Mouse (Mus musculus): ENCODE measurements around the gene Apoc2. TPM values are rescaled to one million over a fixed set of nuclear protein-coding genes. Genes with fewer than 3 reads are reported as not detected.

Apoc2 gene
- polyA plus RNA-seq, 1 experiment from 2014 or later, result 1.3 TPM

DNA sequence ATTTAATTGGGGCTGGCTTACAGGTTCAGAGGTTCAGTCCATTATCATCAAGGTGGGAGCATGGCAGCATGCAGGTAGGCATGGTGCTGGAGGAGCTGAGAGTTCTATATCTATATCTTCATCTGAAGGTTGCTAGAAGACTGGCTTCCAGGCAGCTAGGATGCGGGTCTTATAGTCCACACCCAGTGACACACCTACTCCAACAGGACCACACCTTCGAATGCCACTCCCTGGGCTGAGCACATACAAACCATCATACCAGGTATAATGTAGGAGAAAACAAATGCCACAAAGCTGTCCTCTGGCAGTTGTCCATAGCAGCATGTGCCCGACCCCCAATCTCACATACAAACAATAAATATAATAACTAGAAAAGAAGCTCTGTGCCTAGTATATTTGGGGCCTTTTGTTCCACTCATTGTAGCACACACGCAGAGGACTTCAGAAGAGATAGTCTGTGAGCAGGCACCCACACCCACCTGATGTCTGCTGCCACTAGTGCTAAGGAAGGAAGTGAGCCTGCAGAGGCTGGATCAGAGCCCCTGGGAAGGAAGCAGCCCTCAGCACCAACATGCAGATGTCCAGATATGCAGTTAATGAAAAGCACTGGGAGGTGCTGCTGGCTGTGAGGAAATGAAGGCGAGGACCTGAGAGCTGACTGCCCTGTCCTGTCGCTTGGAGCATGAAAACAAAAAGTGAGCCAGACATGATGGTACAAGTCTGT lies 26.5 kb downstream of the Apoc2 start:
- no peak overlapping the region for H3K9ac ChIP-seq
- no peak for ATAC-seq (ENCODE audit: insufficient number of reproducible peaks, low FRiP score, low TSS enrichment, low read depth)
- no peak overlapping the region for H3K27ac ChIP-seq (replicated peaks)
- H3K4me1 ChIP-seq, result no peaks in the 10 kb centered on the region
- H3K36me3 ChIP-seq, result peaks cover 78% of the 10 kb centered on the region
- H3K9me3 ChIP-seq (replicated peaks), result no peaks in the 10 kb centered on the region
- 87% methylated on average over 6 of the region's 6 CpGs for WGBS
- H3K4me3 ChIP-seq (replicated peaks), result no peak overlapping the region
- H3K4me2 ChIP-seq (replicated peaks), result no peak overlapping the region
- no peaks in the 10 kb centered on the region for H3K27me3 ChIP-seq

DNA sequence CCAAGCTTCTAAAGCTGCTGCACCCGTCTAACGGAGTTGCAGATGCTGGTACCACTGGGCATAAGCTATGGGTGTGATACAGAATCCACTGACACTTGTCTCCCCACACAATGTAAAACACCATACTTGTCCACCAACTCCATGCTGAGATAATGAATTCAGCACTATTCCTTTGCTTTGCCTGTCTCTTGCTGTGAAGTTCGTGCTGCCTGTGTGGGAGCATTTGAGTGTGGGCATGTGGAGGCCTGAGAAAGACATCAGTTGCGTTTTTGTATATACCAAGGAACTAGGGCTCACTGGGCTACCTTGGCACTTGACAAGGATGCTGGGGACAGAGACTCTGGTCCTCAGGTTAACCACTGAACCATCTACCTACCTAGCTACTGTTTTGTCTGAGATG lies 36.5 kb downstream of the Apoc2 start:
- Histone ChIP-seq H3K9me3 (replicated peaks) (no peaks in the 10 kb centered on the region), H3K4me2 (replicated peaks) (no peak overlapping the region), H3K4me1 (no peaks in the 10 kb centered on the region), H3K36me3 (peaks cover 97% of the 10 kb centered on the region), H3K9ac (no peak overlapping the region), H3K27ac (replicated peaks) (no peak overlapping the region), H3K27me3 (no peaks in the 10 kb centered on the region), H3K4me3 (replicated peaks) (no peak overlapping the region)
- WGBS, result 95% methylated on average over 4 of the region's 4 CpGs
- no peak for ATAC-seq (ENCODE audit: insufficient number of reproducible peaks, low FRiP score, low TSS enrichment, low read depth)

GRCm38 (mm10) chr7:19635074-19635827 lies 42.5 kb downstream of the Apoc2 start:
- 88% methylated on average over 11 of the region's 11 CpGs for WGBS

GRCm38 (mm10) chr7:19634591-19634990 lies 43.1 kb downstream of the Apoc2 start:
- WGBS, result 100% methylated on average over 2 of the region's 2 CpGs
- Histone ChIP-seq H3K27ac (replicated peaks) (no peak overlapping the region), H3K9ac (no peak overlapping the region), H3K36me3 (peaks cover 82% of the 10 kb centered on the region), H3K4me2 (replicated peaks) (no peak overlapping the region), H3K4me3 (replicated peaks) (no peak overlapping the region), H3K9me3 (replicated peaks) (no peaks in the 10 kb centered on the region), H3K27me3 (no peaks in the 10 kb centered on the region), H3K4me1 (peaks cover 2% of the 10 kb centered on the region; the same call in 1 of the 2 replicates)
- no peak for ATAC-seq (ENCODE audit: insufficient number of reproducible peaks, low FRiP score, low TSS enrichment, low read depth)

More at GRCm38 (mm10) chr7:19635074-19635827, 42.5 kb downstream of the Apoc2 start:
- Histone ChIP-seq H3K4me2 (replicated peaks) (no peak overlapping the region), H3K36me3 (peaks cover 88% of the 10 kb centered on the region), H3K4me1 (no peaks in the 10 kb centered on the region), H3K27ac (replicated peaks) (no peak overlapping the region), H3K9me3 (replicated peaks) (no peaks in the 10 kb centered on the region), H3K9ac (no peak overlapping the region), H3K27me3 (no peaks in the 10 kb centered on the region), H3K4me3 (replicated peaks) (no peak overlapping the region)
- no peak for ATAC-seq (ENCODE audit: insufficient number of reproducible peaks, low FRiP score, low TSS enrichment, low read depth)

DNA sequence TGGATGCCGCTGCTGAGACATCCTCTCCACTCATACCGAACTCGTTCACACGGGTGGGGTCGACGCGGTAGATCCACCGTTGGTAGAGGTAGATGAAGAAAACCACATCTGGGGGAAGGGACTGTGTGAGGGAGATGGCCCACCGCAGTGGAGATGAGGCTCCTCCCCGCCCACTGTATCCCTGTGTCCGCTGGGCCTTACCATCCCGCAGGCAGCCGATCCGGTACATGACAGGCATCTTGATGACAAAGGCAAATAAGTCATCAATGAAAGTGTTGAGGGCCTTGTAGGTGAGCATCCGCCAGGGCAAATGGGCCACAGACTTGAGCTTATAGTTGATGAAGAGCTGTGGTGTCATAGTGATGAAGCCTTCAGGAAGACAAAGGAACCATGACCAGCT lies 43.9 kb downstream of the Apoc2 start:
- H3K4me1 ChIP-seq, result peaks cover 5% of the 10 kb centered on the region; the same call in 1 of the 2 replicates
- peaks cover 74% of the 10 kb centered on the region for H3K36me3 ChIP-seq
- no peak overlapping the region for H3K9ac ChIP-seq
- H3K27me3 ChIP-seq, result no peaks in the 10 kb centered on the region
- ATAC-seq (ENCODE audit: insufficient number of reproducible peaks, low FRiP score, low TSS enrichment, low read depth), result no peak
- H3K27ac ChIP-seq (replicated peaks), result no peak overlapping the region
- H3K9me3 ChIP-seq (replicated peaks), result no peaks in the 10 kb centered on the region
- no peak overlapping the region for H3K4me3 ChIP-seq (replicated peaks)
- H3K4me2 ChIP-seq (replicated peaks), result no peak overlapping the region
- WGBS, result 93% methylated on average over 15 of the region's 15 CpGs

DNA sequence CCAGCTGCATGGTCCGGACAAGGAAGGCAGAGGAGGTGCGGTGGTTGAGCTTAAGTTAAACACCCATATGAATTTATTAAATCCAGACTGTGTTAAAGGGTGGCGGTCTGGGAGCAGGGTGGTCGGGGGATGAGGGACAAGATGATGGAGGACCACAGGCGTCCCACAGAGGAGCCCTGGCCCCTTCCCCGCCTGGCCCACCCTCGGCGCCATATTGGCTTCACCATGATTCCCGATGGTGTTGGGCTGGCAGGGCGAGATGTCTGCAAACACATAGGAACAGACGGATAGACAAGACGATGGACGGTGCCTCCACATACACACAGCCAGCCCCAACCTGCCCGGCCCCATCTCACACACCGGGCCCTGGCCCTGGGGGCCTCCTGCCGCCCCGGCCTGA lies 44.5 kb downstream of the Apoc2 start:
- Histone ChIP-seq H3K4me1 (peaks cover 5% of the 10 kb centered on the region; the same call in 1 of the 2 replicates), H3K27ac (replicated peaks) (no peak overlapping the region), H3K9ac (no peak overlapping the region), H3K9me3 (replicated peaks) (no peaks in the 10 kb centered on the region), H3K4me2 (replicated peaks) (no peak overlapping the region), H3K4me3 (replicated peaks) (no peak overlapping the region), H3K27me3 (no peaks in the 10 kb centered on the region), H3K36me3 (peaks cover 68% of the 10 kb centered on the region)
- no peak for ATAC-seq (ENCODE audit: insufficient number of reproducible peaks, low FRiP score, low TSS enrichment, low read depth)
- 87% methylated on average over 17 of the region's 17 CpGs for WGBS

- no peaks in the 10 kb centered on the region for H3K27me3 ChIP-seq
- no peak overlapping the region for H3K9ac ChIP-seq
- H3K36me3 ChIP-seq, result peaks cover 63% of the 10 kb centered on the region
- no peaks in the 10 kb centered on the region for H3K9me3 ChIP-seq (replicated peaks)
- no peak overlapping the region for H3K27ac ChIP-seq (replicated peaks)
- H3K4me2 ChIP-seq (replicated peaks), result no peak overlapping the region
- no peak overlapping the region for H3K4me3 ChIP-seq (replicated peaks)
- ATAC-seq (ENCODE audit: insufficient number of reproducible peaks, low FRiP score, low TSS enrichment, low read depth), result no peak
- peaks cover 5% of the 10 kb centered on the region; the same call in 1 of the 2 replicates for H3K4me1 ChIP-seq
These were observed 45.0 kb downstream of the Apoc2 start for GRCm38 (mm10) chr7:19632720-19633119.

DNA sequence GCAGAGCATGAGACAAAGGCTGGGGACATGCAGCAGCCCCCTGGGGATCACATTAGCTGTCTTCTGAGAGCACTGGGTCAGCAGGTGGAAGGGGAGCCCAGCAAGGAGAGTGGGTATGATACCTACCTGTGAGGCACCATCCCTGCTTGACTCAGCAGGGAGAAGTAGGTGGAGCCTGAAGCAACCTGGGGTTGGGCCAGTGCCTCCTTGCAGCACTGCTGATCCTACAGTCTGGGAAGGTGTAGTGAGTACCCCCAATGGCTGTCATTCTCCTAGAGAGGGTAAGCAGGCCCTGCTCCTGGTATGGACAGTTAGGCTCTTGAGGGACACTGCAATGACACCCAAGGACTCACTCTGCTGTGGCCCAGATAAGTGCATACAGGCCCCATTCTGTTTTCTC lies 45.5 kb downstream of the Apoc2 start:
- peaks cover 58% of the 10 kb centered on the region for H3K36me3 ChIP-seq
- H3K9ac ChIP-seq, result no peak overlapping the region
- ATAC-seq (ENCODE audit: insufficient number of reproducible peaks, low FRiP score, low TSS enrichment, low read depth), result no peak
- peaks cover 5% of the 10 kb centered on the region; the same call in 1 of the 2 replicates for H3K4me1 ChIP-seq
- H3K4me3 ChIP-seq (replicated peaks), result no peak overlapping the region
- no peak overlapping the region for H3K27ac ChIP-seq (replicated peaks)
- no peak overlapping the region for H3K4me2 ChIP-seq (replicated peaks)
- no peaks in the 10 kb centered on the region for H3K9me3 ChIP-seq (replicated peaks)
- H3K27me3 ChIP-seq, result no peaks in the 10 kb centered on the region

DNA sequence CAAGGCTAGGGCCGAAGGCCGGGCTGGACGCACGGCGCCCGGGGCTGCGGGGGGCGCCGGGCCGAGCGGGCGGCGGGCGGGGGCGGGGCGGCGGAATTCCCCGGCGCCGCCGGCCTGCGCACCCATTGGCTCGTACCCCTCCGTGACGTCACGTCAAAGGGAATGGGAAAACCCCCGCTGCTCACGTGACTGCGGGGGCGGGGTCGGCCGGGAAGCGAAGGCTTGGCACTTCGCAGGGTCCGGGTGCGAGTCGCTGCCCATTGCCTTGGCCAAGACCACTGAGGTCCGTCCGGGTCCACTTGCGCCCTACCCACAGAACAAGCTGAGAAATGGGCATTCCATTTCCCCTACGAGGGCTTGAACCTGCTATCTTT lies 48.4 kb downstream of the Apoc2 start, which contains the start of gene Relb:
TSS of gene Relb (minus strand) at position 78 of the 374 bp plus-strand sequence.
- H3K4me3 ChIP-seq (replicated peaks), result peak within 1 kb of the TSS; percentile 71
- no peaks in the 10 kb centered on the region for H3K9me3 ChIP-seq (replicated peaks)
- H3K27me3 ChIP-seq, result no peaks in the 10 kb centered on the region
- H3K36me3 ChIP-seq, result peaks cover 29% of the 10 kb centered on the region
- WGBS, result under 1% methylated on average over 41 of the region's 41 CpGs
- peak within 1 kb of the TSS; percentile 88 for H3K27ac ChIP-seq (replicated peaks)
- ATAC-seq (ENCODE audit: insufficient number of reproducible peaks, low FRiP score, low TSS enrichment, low read depth), result peak; percentile 69
- peaks cover 5% of the 10 kb centered on the region; the same call in 1 of the 2 replicates for H3K4me1 ChIP-seq
- H3K4me2 ChIP-seq (replicated peaks), result peak within 1 kb of the TSS; percentile 96
- peak within 1 kb of the TSS; percentile 55 for H3K9ac ChIP-seq

GRCm38 (mm10) chr7:19628536-19629360 lies 49.0 kb downstream of the Apoc2 start:
- H3K4me2 ChIP-seq (replicated peaks), result peak overlapping the region; percentile 96
- H3K27me3 ChIP-seq, result no peaks in the 10 kb centered on the region
- peak overlapping the region; percentile 55 for H3K9ac ChIP-seq
- H3K9me3 ChIP-seq (replicated peaks), result no peaks in the 10 kb centered on the region
- H3K4me1 ChIP-seq, result peaks cover 5% of the 10 kb centered on the region; the same call in 1 of the 2 replicates
- H3K27ac ChIP-seq (replicated peaks), result peak overlapping the region; percentile 88
- peak; percentile 88 for ATAC-seq (ENCODE audit: insufficient number of reproducible peaks, low FRiP score, low TSS enrichment, low read depth)
- 1% methylated on average over 57 of the region's 57 CpGs for WGBS
- peak overlapping the region; percentile 71 for H3K4me3 ChIP-seq (replicated peaks)
- H3K36me3 ChIP-seq, result peaks cover 23% of the 10 kb centered on the region

- Histone ChIP-seq H3K4me1 (peaks cover 5% of the 10 kb centered on the region; the same call in 1 of the 2 replicates), H3K27me3 (no peaks in the 10 kb centered on the region), H3K4me2 (replicated peaks) (peak overlapping the region; percentile 96), H3K27ac (replicated peaks) (peak overlapping the region; percentile 88), H3K9ac (no peak overlapping the region), H3K4me3 (replicated peaks) (peak overlapping the region; percentile 71), H3K9me3 (replicated peaks) (no peaks in the 10 kb centered on the region), H3K36me3 (peaks cover 17% of the 10 kb centered on the region)
- WGBS, result 15% methylated on average over 17 of the region's 17 CpGs
- ATAC-seq (ENCODE audit: insufficient number of reproducible peaks, low FRiP score, low TSS enrichment, low read depth), result no peak
These were observed 49.6 kb downstream of the Apoc2 start for GRCm38 (mm10) chr7:19628192-19628535.
